Mouse (Mus musculus): ENCODE data around the gene Znhit2.

Znhit2 gene

GRCm38 (mm10) chr19:6071261-6071660 is 10.3 kb downstream of the Znhit2 start:
- no peak for DNase-seq (ENCODE audit: low spot score)

GRCm38 (mm10) chr19:6073889-6074288 is 12.9 kb downstream of the Znhit2 start:
- no peak for DNase-seq (ENCODE audit: low spot score)

- peak; percentile 88 for DNase-seq (ENCODE audit: low spot score)
Measured at GRCm38 (mm10) chr19:6076564-6077393, 15.8 kb downstream of the Znhit2 start, which contains the start of gene Vps51. Gene Vps51 (minus strand): TSS chr19:6077231.

- DNase-seq (ENCODE audit: low spot score): no peak
Measured at GRCm38 (mm10) chr19:6079983-6080480, 19.0 kb downstream of the Znhit2 start, which contains the start of gene Tmem262. Gene Tmem262 (plus strand): TSS chr19:6080033.

GRCm38 (mm10) chr19:6082156-6082555 is 21.2 kb downstream of the Znhit2 start, which contains the start of gene Gm28374:
Gene Gm28374 (minus strand): TSS chr19:6082256.
- no peak for DNase-seq (ENCODE audit: low spot score)

- peak; percentile 98 for DNase-seq (ENCODE audit: low spot score)
Measured at GRCm38 (mm10) chr19:6084478-6085248, 23.7 kb downstream of the Znhit2 start, which contains the start of the genes Zfpl1 and Cdca5. Gene Zfpl1 (minus strand): TSS chr19:6084956. Gene Cdca5 (plus strand): TSS chr19:6084983.

- peak; percentile 82 for DNase-seq (ENCODE audit: low spot score)
Measured at GRCm38 (mm10) chr19:6085417-6085879, 24.5 kb downstream of the Znhit2 start.

GRCm38 (mm10) chr19:6088841-6089240 is 27.8 kb downstream of the Znhit2 start:
- DNase-seq (ENCODE audit: low spot score): no peak

GRCm38 (mm10) chr19:6094119-6094518 is 33.1 kb downstream of the Znhit2 start, which contains the start of gene AC131692.1:
Gene AC131692.1 (plus strand): TSS chr19:6094419.
- no peak for DNase-seq (ENCODE audit: low spot score)

- no peak for DNase-seq (ENCODE audit: low spot score)
Measured at GRCm38 (mm10) chr19:6097847-6098246, 36.9 kb downstream of the Znhit2 start.

GRCm38 (mm10) chr19:6101186-6101585 is 40.2 kb downstream of the Znhit2 start:
- DNase-seq (ENCODE audit: low spot score): no peak

- DNase-seq (ENCODE audit: low spot score): peak; percentile 49
Measured at GRCm38 (mm10) chr19:6102169-6102853, 41.3 kb downstream of the Znhit2 start.

- no peak for DNase-seq (ENCODE audit: low spot score)
Measured at GRCm38 (mm10) chr19:6104476-6104875, 43.5 kb downstream of the Znhit2 start.

- DNase-seq (ENCODE audit: low spot score): no peak
Measured at GRCm38 (mm10) chr19:6105586-6105985, 44.6 kb downstream of the Znhit2 start, which contains the start of gene Naaladl1. Gene Naaladl1 (plus strand): TSS chr19:6105782.

All from c-Kit-positive CD71-positive TER-119-positive erythroid progenitor cells, embryonic 14.5 days (primary cell).